Mouse (Mus musculus) olfactory bulb, adult 2 months (tissue): Measurements from ENCODE around the gene Gpn2.

Source experiments
- CTCF ChIP-seq: fragments of 200-500 bp; IDR thresholded peaks from 2 replicates; pipeline ENCODE4 v1.5.1; 2012; ENCODE audit warnings: low read depth, mild to moderate bottlenecking, low read length, moderate library complexity; ENCODE audit not compliant: insufficient read depth
- POLR2A ChIP-seq: fragments of 200-500 bp; IDR thresholded peaks from 2 replicates; pipeline ENCODE4 v1.6.1; 2012; ENCODE audit warnings: mild to moderate bottlenecking, low read depth, low read length, moderate library complexity; ENCODE audit not compliant: insufficient read depth

GRCm38 (mm10) chr4:133592570-133592969, 8.4 kb downstream of the Gpn2 start:
- TF ChIP-seq POLR2A = no peak
- TF ChIP-seq CTCF = peak; percentile 65
